Mouse (Mus musculus) heart, embryonic 11.5 days (tissue): ENCODE data around the gene Slc12a9. TPM values are rescaled to one million over a fixed set of nuclear protein-coding genes. Genes with fewer than 3 reads are reported as not detected.
A peak's percentile ranks its signal among the peaks of the same experiment; 100 is the strongest.

ENCODE experiments used
- ATAC-seq: fragments of 200-750 bp; cut with Nextera tagmentation; replicated peaks from 2 replicates; pipeline ENCODE4 v1.8.0; 2017; ENCODE audit warnings: moderate library complexity; ENCODE audit not compliant: insufficient number of reproducible peaks, low FRiP score, low TSS enrichment
- H3K27ac ChIP-seq: fragments of 300-500 bp; sonication (generic); 2 replicates; pipeline ENCODE4 v1.5.1; 2014; ENCODE audit warnings: mild to moderate bottlenecking, low read depth, low read length
- H3K27me3 ChIP-seq: fragments of 300-500 bp; sonication (generic); 2 replicates; pipeline ENCODE4 v1.6.1; 2014; ENCODE audit warnings: mild to moderate bottlenecking, low read length, mixed read lengths; ENCODE audit not compliant: control insufficient read depth, insufficient read depth
- H3K36me3 ChIP-seq: fragments of 300-500 bp; sonication (generic); 2 replicates; pipeline ENCODE4 v1.6.1; 2014; ENCODE audit warnings: mild to moderate bottlenecking, low read length, moderate library complexity, mixed read lengths; ENCODE audit not compliant: control insufficient read depth, insufficient read depth
- H3K4me1 ChIP-seq: fragments of 300-500 bp; sonication (generic); 2 replicates; pipeline ENCODE4 v1.6.1; 2014; ENCODE audit warnings: low read length; ENCODE audit not compliant: control insufficient read depth, insufficient read depth
- H3K4me2 ChIP-seq: fragments of 300-500 bp; sonication (generic); 2 replicates; pipeline ENCODE4 v1.6.1; 2014; ENCODE audit warnings: mild to moderate bottlenecking, moderate library complexity
- H3K4me3 ChIP-seq: fragments of 300-500 bp; sonication (generic); 2 replicates; pipeline ENCODE4 v1.5.1; 2014; ENCODE audit warnings: low read depth, low read length
- H3K9ac ChIP-seq: fragments of 300-500 bp; sonication (generic); 2 replicates; pipeline ENCODE4 v1.6.1; 2014; ENCODE audit warnings: mild to moderate bottlenecking, low read depth, low read length, moderate library complexity
- H3K9me3 ChIP-seq: fragments of 300-500 bp; sonication (generic); replicated peaks from 2 replicates; pipeline ENCODE4 v1.6.1; 2016; ENCODE audit warnings: low read length; ENCODE audit not compliant: control insufficient read depth
- WGBS: fragments of 180-500 bp; shearing (Covaris S2); extraction: QIAGEN DNeasy Blood & Tissue Kit; methylation state at CpG from one replicate; pipeline ENCODE4 v1.1.7; 2014; ENCODE audit not compliant: insufficient replicate concordance; 5-methylcytosine and 5-hydroxymethylcytosine counted together
- polyA plus RNA-seq: library from polyadenylated mRNA; unstranded; fragments of >200 nt; fragmentation: Nextera tagmentation; extraction: Ambion mirVana; gene quantifications from 2 replicates; pipeline ENCODE4 v1.2.1, GENCODE M21; 2014

Slc12a9 gene
- polyA plus RNA-seq = 5.1 and 5.6 TPM in 2 replicates

- no peaks in the 10 kb centered on the region for H3K36me3 ChIP-seq
- H3K27ac ChIP-seq = no peak within 1 kb of the TSS
- H3K4me2 ChIP-seq = peak within 1 kb of the TSS; percentile 98
- H3K9me3 ChIP-seq = no peaks in the 10 kb centered on the region
- H3K9ac ChIP-seq = peak within 1 kb of the TSS; percentile 72
- H3K4me1 ChIP-seq = peaks cover 11% of the 10 kb centered on the region; the same call in 1 of the 2 replicates
- ATAC-seq = peak; percentile 89
- no peaks in the 10 kb centered on the region for H3K27me3 ChIP-seq
- WGBS = under 1% methylated on average over 44 of the region's 44 CpGs
- H3K4me3 ChIP-seq = peak within 1 kb of the TSS; percentile 73
These were observed at the start of gene Slc12a9 for GRCm38 (mm10) chr5:137333512-137334174. Gene Slc12a9, minus strand, starts transcription at chr5:137333597.

GRCm38 (mm10) chr5:137381152-137381551 lies 47.8 kb upstream of the Slc12a9 start:
- no peak for ATAC-seq
- H3K4me1 ChIP-seq = peaks cover 6% of the 10 kb centered on the region
- no peaks in the 10 kb centered on the region for H3K36me3 ChIP-seq
- H3K9me3 ChIP-seq = no peaks in the 10 kb centered on the region
- H3K27ac ChIP-seq = no peak overlapping the region
- no peak overlapping the region for H3K4me2 ChIP-seq
- H3K9ac ChIP-seq = no peak overlapping the region
- H3K4me3 ChIP-seq = no peak overlapping the region
- H3K27me3 ChIP-seq = no peaks in the 10 kb centered on the region
- 47% methylated on average over 4 of the region's 4 CpGs for WGBS

GRCm38 (mm10) chr5:137377603-137378002 lies 44.2 kb upstream of the Slc12a9 start:
- H3K9me3 ChIP-seq = no peaks in the 10 kb centered on the region
- no peak overlapping the region for H3K27ac ChIP-seq
- H3K4me3 ChIP-seq = no peak overlapping the region
- WGBS = 23% methylated on average over 11 of the region's 15 CpGs
- H3K27me3 ChIP-seq = no peaks in the 10 kb centered on the region
- H3K4me1 ChIP-seq = peaks cover 10% of the 10 kb centered on the region
- peak overlapping the region; percentile 44 for H3K4me2 ChIP-seq
- H3K9ac ChIP-seq = no peak overlapping the region
- H3K36me3 ChIP-seq = peaks cover 20% of the 10 kb centered on the region; the same call in 1 of the 2 replicates
- ATAC-seq = no peak; the same call in 1 of the 2 replicates

- H3K4me3 ChIP-seq = no peak overlapping the region
- H3K4me2 ChIP-seq = peak overlapping the region; percentile 44
- no peak for ATAC-seq
- peaks cover 10% of the 10 kb centered on the region for H3K4me1 ChIP-seq
- WGBS = 30% methylated on average over 11 of the region's 11 CpGs
- H3K9ac ChIP-seq = no peak overlapping the region
- peak overlapping the region; percentile 35; the same call in 1 of the 2 replicates for H3K27ac ChIP-seq
- H3K36me3 ChIP-seq = peaks cover 20% of the 10 kb centered on the region
- no peaks in the 10 kb centered on the region for H3K27me3 ChIP-seq
- H3K9me3 ChIP-seq = no peaks in the 10 kb centered on the region
These were observed 43.8 kb upstream of the Slc12a9 start for GRCm38 (mm10) chr5:137377176-137377575.

- WGBS = 47% methylated on average over 9 of the region's 9 CpGs
- Histone ChIP-seq H3K9me3 (no peaks in the 10 kb centered on the region), H3K36me3 (peaks cover 23% of the 10 kb centered on the region), H3K4me3 (no peak overlapping the region), H3K27me3 (no peaks in the 10 kb centered on the region), H3K27ac (no peak overlapping the region), H3K4me1 (peaks cover 10% of the 10 kb centered on the region), H3K4me2 (no peak overlapping the region), H3K9ac (no peak overlapping the region)
- no peak for ATAC-seq
These were observed 43.3 kb upstream of the Slc12a9 start for GRCm38 (mm10) chr5:137376722-137377121.

- peaks cover 27% of the 10 kb centered on the region for H3K36me3 ChIP-seq
- no peak overlapping the region for H3K27ac ChIP-seq
- H3K4me3 ChIP-seq = no peak overlapping the region
- no peak overlapping the region for H3K4me2 ChIP-seq
- H3K4me1 ChIP-seq = peaks cover 10% of the 10 kb centered on the region
- no peak overlapping the region for H3K9ac ChIP-seq
- 30% methylated on average over 7 of the region's 7 CpGs for WGBS
- no peaks in the 10 kb centered on the region for H3K27me3 ChIP-seq
- no peak for ATAC-seq
- H3K9me3 ChIP-seq = no peaks in the 10 kb centered on the region
These were observed 42.8 kb upstream of the Slc12a9 start for GRCm38 (mm10) chr5:137376198-137376597.

GRCm38 (mm10) chr5:137375627-137376026 lies 42.2 kb upstream of the Slc12a9 start:
- H3K4me3 ChIP-seq = no peak overlapping the region
- ATAC-seq = no peak
- 33% methylated on average over 2 of the region's 2 CpGs for WGBS
- H3K4me1 ChIP-seq = peaks cover 10% of the 10 kb centered on the region
- H3K36me3 ChIP-seq = peaks cover 31% of the 10 kb centered on the region
- peak overlapping the region; percentile 24; the same call in 1 of the 2 replicates for H3K27ac ChIP-seq
- no peaks in the 10 kb centered on the region for H3K27me3 ChIP-seq
- no peaks in the 10 kb centered on the region for H3K9me3 ChIP-seq
- H3K9ac ChIP-seq = no peak overlapping the region
- H3K4me2 ChIP-seq = no peak overlapping the region

- peaks cover 10% of the 10 kb centered on the region for H3K4me1 ChIP-seq
- WGBS = 75% methylated on average over 4 of the region's 4 CpGs
- no peaks in the 10 kb centered on the region for H3K27me3 ChIP-seq
- no peak overlapping the region for H3K4me2 ChIP-seq
- peaks cover 41% of the 10 kb centered on the region for H3K36me3 ChIP-seq
- H3K9me3 ChIP-seq = no peaks in the 10 kb centered on the region
- no peak overlapping the region for H3K4me3 ChIP-seq
- H3K9ac ChIP-seq = no peak overlapping the region
- ATAC-seq = no peak
- H3K27ac ChIP-seq = no peak overlapping the region
These were observed 41.2 kb upstream of the Slc12a9 start for GRCm38 (mm10) chr5:137374521-137375080.
